Mouse (Mus musculus) forebrain, postnatal 0 days (tissue): ENCODE measurements around the gene Mogs. TPM values are rescaled to one million over a fixed set of nuclear protein-coding genes. Genes with fewer than 3 reads are reported as not detected.

ENCODE experiments used
- ATAC-seq: fragments of 200-750 bp; cut with Nextera tagmentation; 2 replicates; pipeline ENCODE4 v1.8.0; 2017; ENCODE audit warnings: mild to moderate bottlenecking, moderate library complexity
- DNase-seq: peaks from one replicate; pipeline ENCODE4 v3.0.0-alpha.2; 2015
- H3K27ac ChIP-seq: fragments of 300-500 bp; sonication (generic); 2 replicates; pipeline ENCODE4 v1.5.1; 2014; ENCODE audit warnings: low read depth, mild to moderate bottlenecking, antibody characterized with exemption, low read length, moderate library complexity, mixed read lengths
- H3K27me3 ChIP-seq: fragments of 300-500 bp; sonication (generic); 2 replicates; pipeline ENCODE4 v1.6.1; 2014; ENCODE audit warnings: mild to moderate bottlenecking, low read length, mixed read lengths; ENCODE audit not compliant: insufficient read depth
- H3K36me3 ChIP-seq: fragments of 300-500 bp; sonication (generic); 2 replicates; pipeline ENCODE4 v1.6.1; 2014; ENCODE audit warnings: mild to moderate bottlenecking, moderate library complexity; ENCODE audit not compliant: insufficient read depth
- H3K4me1 ChIP-seq: fragments of 300-500 bp; sonication (generic); 2 replicates; pipeline ENCODE4 v1.6.1; 2014; ENCODE audit warnings: antibody characterized with exemption; ENCODE audit not compliant: insufficient read depth
- H3K4me2 ChIP-seq: fragments of 300-500 bp; sonication (generic); 2 replicates; pipeline ENCODE4 v1.6.1; 2014; ENCODE audit warnings: low read depth, mild to moderate bottlenecking, moderate library complexity
- H3K4me3 ChIP-seq: fragments of 300-500 bp; sonication (generic); 2 replicates; pipeline ENCODE4 v1.5.1; 2014; ENCODE audit warnings: low read depth, low read length, mixed read lengths
- H3K9ac ChIP-seq: fragments of 300-500 bp; sonication (generic); 2 replicates; pipeline ENCODE4 v1.6.1; 2014; ENCODE audit warnings: mild to moderate bottlenecking
- H3K9me3 ChIP-seq: fragments of 300-500 bp; sonication (generic); 2 replicates; pipeline ENCODE4 v1.6.1; 2016; ENCODE audit warnings: low read length
- CTCF ChIP-seq: sonication (generic); IDR thresholded peaks from 2 replicates; pipeline ENCODE4 v1.5.1; 2016; ENCODE audit warnings: antibody characterized with exemption, control low read depth, low read depth
- WGBS: fragments of 180-500 bp; shearing (Covaris S2); extraction: QIAGEN DNeasy Blood & Tissue Kit; methylation state at CpG from one replicate; pipeline ENCODE4 v1.1.7; 2014; 5-methylcytosine and 5-hydroxymethylcytosine counted together
- polyA plus RNA-seq: library from polyadenylated mRNA; unstranded; fragments of >200 nt; fragmentation: Nextera tagmentation; extraction: Ambion mirVana; gene quantifications from 2 replicates; pipeline ENCODE4 v1.2.1, GENCODE M21; 2015
- total RNA-seq: library from RNA; depleted of rRNA; stranded (reverse); fragments of >200 nt; gene quantifications from 2 replicates; pipeline ENCODE4 v1.2.3, GENCODE M21; 2014

Mogs gene
- total and polyA plus RNA-seq, 2 experiments from 2014 or later: 17.4 to 43.5 TPM

DNA sequence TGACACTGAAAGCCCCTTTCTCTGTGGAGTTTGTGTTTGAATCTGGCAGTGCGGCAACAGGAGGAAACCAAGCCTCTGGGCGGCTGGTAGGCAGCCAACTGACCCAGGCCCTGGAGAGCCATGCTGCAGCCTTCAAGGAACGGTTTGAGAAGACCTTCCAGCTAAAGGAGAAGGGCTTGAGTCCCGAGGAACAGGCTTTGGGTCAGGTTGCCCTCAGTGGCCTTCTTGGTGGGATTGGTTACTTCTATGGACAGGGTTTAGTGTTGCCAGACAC is 1.8 kb downstream of the Mogs start:
- Histone ChIP-seq H3K27ac (no peak overlapping the region), H3K27me3 (no peaks in the 10 kb centered on the region), H3K4me3 (no peak overlapping the region), H3K9me3 (no peaks in the 10 kb centered on the region), H3K9ac (no peak overlapping the region), H3K4me1 (peaks cover 8% of the 10 kb centered on the region), H3K36me3 (peaks cover 25% of the 10 kb centered on the region), H3K4me2 (no peak overlapping the region)
- no peak for TF ChIP-seq CTCF
- WGBS: 85% methylated on average over 4 of the region's 4 CpGs
- DNase-seq: no peak
- no peak for ATAC-seq

GRCm38 (mm10) chr6:83117616-83118015 is 2.3 kb downstream of the Mogs start:
- 92% methylated on average over 13 of the region's 13 CpGs for WGBS
- H3K4me1 ChIP-seq: peaks cover 13% of the 10 kb centered on the region
- no peak for ATAC-seq

GRCm38 (mm10) chr6:83118369-83118768 is 3.1 kb downstream of the Mogs start:
- peaks cover 14% of the 10 kb centered on the region for H3K4me1 ChIP-seq

More at GRCm38 (mm10) chr6:83117616-83118015, 2.3 kb downstream of the Mogs start:
- H3K36me3 ChIP-seq: peaks cover 25% of the 10 kb centered on the region
- no peak for DNase-seq
- H3K4me3 ChIP-seq: no peak overlapping the region
- no peak for TF ChIP-seq CTCF
- H3K27me3 ChIP-seq: no peaks in the 10 kb centered on the region
- H3K9ac ChIP-seq: no peak overlapping the region
- H3K27ac ChIP-seq: no peak overlapping the region
- H3K9me3 ChIP-seq: no peaks in the 10 kb centered on the region
- no peak overlapping the region for H3K4me2 ChIP-seq

GRCm38 (mm10) chr6:83118825-83119733 is 3.8 kb downstream of the Mogs start:
- peaks cover 16% of the 10 kb centered on the region for H3K4me1 ChIP-seq
- no peak for TF ChIP-seq CTCF
- no peaks in the 10 kb centered on the region for H3K27me3 ChIP-seq
- no peak overlapping the region for H3K9ac ChIP-seq
- H3K36me3 ChIP-seq: peaks cover 25% of the 10 kb centered on the region
- H3K4me3 ChIP-seq: no peak overlapping the region
- no peak overlapping the region for H3K4me2 ChIP-seq
- no peaks in the 10 kb centered on the region for H3K9me3 ChIP-seq
- ATAC-seq: no peak
- DNase-seq: no peak
- WGBS: 77% methylated on average over 14 of the region's 14 CpGs
- H3K27ac ChIP-seq: no peak overlapping the region

More at GRCm38 (mm10) chr6:83118369-83118768, 3.1 kb downstream of the Mogs start:
- peaks cover 25% of the 10 kb centered on the region for H3K36me3 ChIP-seq
- H3K4me2 ChIP-seq: no peak overlapping the region
- H3K27me3 ChIP-seq: no peaks in the 10 kb centered on the region
- TF ChIP-seq CTCF: no peak
- H3K27ac ChIP-seq: no peak overlapping the region
- 81% methylated on average over 11 of the region's 11 CpGs for WGBS
- H3K9me3 ChIP-seq: no peaks in the 10 kb centered on the region
- H3K4me3 ChIP-seq: no peak overlapping the region
- DNase-seq (no peak), ATAC-seq (no peak)
- no peak overlapping the region for H3K9ac ChIP-seq

DNA sequence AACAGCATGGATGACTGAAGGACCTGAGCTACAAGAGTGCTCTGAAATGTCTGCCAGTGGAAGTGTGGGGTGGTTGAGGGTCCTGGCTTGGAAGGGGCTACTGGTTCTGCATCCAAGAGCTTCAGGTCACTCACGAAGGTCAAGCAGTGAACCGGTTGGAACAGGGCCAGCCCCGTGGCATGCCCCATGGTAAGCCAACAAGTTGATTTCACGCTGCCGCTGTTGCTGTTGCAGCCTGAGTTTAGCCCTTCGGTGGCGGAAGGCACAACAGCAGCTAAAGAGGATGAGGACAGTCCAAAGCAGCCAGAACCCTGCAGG is 4.4 kb downstream of the Mogs start:
- Histone ChIP-seq H3K36me3 (peaks cover 25% of the 10 kb centered on the region), H3K9me3 (no peaks in the 10 kb centered on the region), H3K4me1 (peaks cover 22% of the 10 kb centered on the region), H3K9ac (no peak overlapping the region), H3K27me3 (no peaks in the 10 kb centered on the region), H3K27ac (no peak overlapping the region), H3K4me3 (no peak overlapping the region), H3K4me2 (peak overlapping the region; percentile 93; the same call in 1 of the 2 replicates)
- DNase-seq (no peak), ATAC-seq (no peak)
- TF ChIP-seq CTCF: no peak
- WGBS: 80% methylated on average over 7 of the region's 7 CpGs

GRCm38 (mm10) chr6:83120930-83121862 is 5.9 kb downstream of the Mogs start, which contains the start of gene Wbp1:
Gene Wbp1 (minus strand): TSS chr6:83121559.
- DNase-seq: peak; percentile 98
- TF ChIP-seq CTCF: no peak
- Histone ChIP-seq H3K27ac (peak within 1 kb of the TSS; percentile 88), H3K4me1 (peaks cover 22% of the 10 kb centered on the region), H3K27me3 (no peaks in the 10 kb centered on the region), H3K4me2 (peak within 1 kb of the TSS; percentile 93), H3K9me3 (no peaks in the 10 kb centered on the region), H3K9ac (peak within 1 kb of the TSS; percentile 70), H3K4me3 (peak within 1 kb of the TSS; percentile 70), H3K36me3 (peaks cover 25% of the 10 kb centered on the region)
- ATAC-seq: peak; percentile 96
- WGBS: under 1% methylated on average over 38 of the region's 38 CpGs
